Mouse (Mus musculus) lung, embryonic 15.5 days (tissue): ENCODE measurements around the gene Npas1. TPM values are rescaled to one million over a fixed set of nuclear protein-coding genes. Genes with fewer than 3 reads are reported as not detected.

ENCODE experiments used
- ATAC-seq: fragments of 200-750 bp; cut with Nextera tagmentation; 2 replicates; pipeline ENCODE4 v1.8.0; 2017; ENCODE audit warnings: moderate number of reproducible peaks, borderline replicate concordance; ENCODE audit not compliant: low FRiP score, low TSS enrichment; ENCODE audit errors: extremely low read depth
- H3K27ac ChIP-seq: fragments of 300-500 bp; sonication (generic); 2 replicates; pipeline ENCODE4 v1.5.1; 2015; ENCODE audit warnings: moderate library complexity, mild to moderate bottlenecking, inconsistent platforms
- H3K27me3 ChIP-seq: fragments of 300-500 bp; sonication (generic); 2 replicates; pipeline ENCODE4 v1.6.1; 2015; ENCODE audit warnings: inconsistent platforms
- H3K36me3 ChIP-seq: fragments of 300-500 bp; sonication (generic); 2 replicates; pipeline ENCODE4 v1.6.1; 2015; ENCODE audit warnings: inconsistent platforms
- H3K4me1 ChIP-seq: fragments of 300-500 bp; sonication (generic); 2 replicates; pipeline ENCODE4 v1.6.1; 2015; ENCODE audit warnings: inconsistent platforms
- H3K4me2 ChIP-seq: fragments of 300-500 bp; sonication (generic); 2 replicates; pipeline ENCODE4 v1.6.1; 2015; ENCODE audit warnings: inconsistent platforms, mild to moderate bottlenecking, moderate library complexity
- H3K4me3 ChIP-seq: fragments of 300-500 bp; sonication (generic); 2 replicates; pipeline ENCODE4 v1.5.1; 2015; ENCODE audit warnings: mild to moderate bottlenecking, inconsistent platforms
- H3K9ac ChIP-seq: fragments of 300-500 bp; sonication (generic); 2 replicates; pipeline ENCODE4 v1.6.1; 2015; ENCODE audit warnings: inconsistent platforms
- H3K9me3 ChIP-seq: fragments of 300-500 bp; sonication (generic); 2 replicates; pipeline ENCODE4 v1.6.1; 2016; ENCODE audit warnings: inconsistent platforms
- WGBS: fragments of 180-500 bp; shearing (Covaris S2); methylation state at CpG from one replicate; pipeline ENCODE4 v1.1.7; 2015; 5-methylcytosine and 5-hydroxymethylcytosine counted together
- polyA plus RNA-seq: library from polyadenylated mRNA; unstranded; fragments of >200 nt; fragmentation: Nextera tagmentation; extraction: Ambion mirVana; gene quantifications from 2 replicates; pipeline ENCODE4 v1.2.1, GENCODE M21; 2015

Npas1 gene
- polyA plus RNA-seq, 1 experiment from 2014 or later = 0.21 TPM

GRCm38 (mm10) chr7:16466565-16466964, 11.0 kb downstream of the Npas1 start:
- no peak overlapping the region for H3K27ac ChIP-seq
- no peak overlapping the region for H3K4me3 ChIP-seq
- WGBS = 46% methylated on average over 4 of the region's 4 CpGs
- no peak for ATAC-seq
- H3K9ac ChIP-seq = no peak overlapping the region
- H3K4me2 ChIP-seq = no peak overlapping the region
- no peaks in the 10 kb centered on the region for H3K36me3 ChIP-seq
- no peaks in the 10 kb centered on the region for H3K9me3 ChIP-seq
- H3K27me3 ChIP-seq = peaks cover 35% of the 10 kb centered on the region
- H3K4me1 ChIP-seq = no peaks in the 10 kb centered on the region

- no peak overlapping the region for H3K4me3 ChIP-seq
- H3K4me1 ChIP-seq = no peaks in the 10 kb centered on the region
- no peak for ATAC-seq
- H3K27ac ChIP-seq = no peak overlapping the region
- H3K36me3 ChIP-seq = no peaks in the 10 kb centered on the region
- no peak overlapping the region for H3K9ac ChIP-seq
- WGBS = 82% methylated on average over 5 of the region's 5 CpGs
- H3K27me3 ChIP-seq = peaks cover 25% of the 10 kb centered on the region; the same call in 1 of the 2 replicates
- H3K4me2 ChIP-seq = no peak overlapping the region
- H3K9me3 ChIP-seq = no peaks in the 10 kb centered on the region
Measured at GRCm38 (mm10) chr7:16465568-16465967, 12.0 kb downstream of the Npas1 start.

GRCm38 (mm10) chr7:16465160-16465559, 12.4 kb downstream of the Npas1 start:
- Histone ChIP-seq H3K36me3 (no peaks in the 10 kb centered on the region), H3K27ac (no peak overlapping the region), H3K27me3 (peaks cover 21% of the 10 kb centered on the region; the same call in 1 of the 2 replicates), H3K4me2 (no peak overlapping the region), H3K4me3 (no peak overlapping the region), H3K4me1 (no peaks in the 10 kb centered on the region), H3K9ac (no peak overlapping the region), H3K9me3 (no peaks in the 10 kb centered on the region)
- WGBS = 11% methylated on average over 8 of the region's 8 CpGs
- no peak for ATAC-seq

GRCm38 (mm10) chr7:16463214-16463613, 14.3 kb downstream of the Npas1 start:
- WGBS = 1% methylated on average over 14 of the region's 14 CpGs
- no peak overlapping the region for H3K27ac ChIP-seq
- no peak overlapping the region for H3K4me3 ChIP-seq
- no peaks in the 10 kb centered on the region for H3K9me3 ChIP-seq
- H3K9ac ChIP-seq = no peak overlapping the region
- no peaks in the 10 kb centered on the region for H3K4me1 ChIP-seq
- no peak overlapping the region for H3K4me2 ChIP-seq
- peaks cover 3% of the 10 kb centered on the region; the same call in 1 of the 2 replicates for H3K27me3 ChIP-seq
- no peaks in the 10 kb centered on the region for H3K36me3 ChIP-seq
- no peak for ATAC-seq

GRCm38 (mm10) chr7:16461705-16462104, 15.8 kb downstream of the Npas1 start:
- no peak for ATAC-seq
- Histone ChIP-seq H3K4me3 (no peak overlapping the region), H3K36me3 (no peaks in the 10 kb centered on the region), H3K9ac (no peak overlapping the region), H3K4me1 (no peaks in the 10 kb centered on the region), H3K27ac (no peak overlapping the region), H3K4me2 (no peak overlapping the region), H3K9me3 (no peaks in the 10 kb centered on the region), H3K27me3 (no peaks in the 10 kb centered on the region)
- 72% methylated on average over 6 of the region's 6 CpGs for WGBS

GRCm38 (mm10) chr7:16461151-16461550, 16.4 kb downstream of the Npas1 start:
- no peak overlapping the region for H3K4me3 ChIP-seq
- WGBS = 63% methylated on average over 6 of the region's 6 CpGs
- H3K36me3 ChIP-seq = no peaks in the 10 kb centered on the region
- no peaks in the 10 kb centered on the region for H3K9me3 ChIP-seq
- H3K27ac ChIP-seq = no peak overlapping the region
- H3K4me2 ChIP-seq = no peak overlapping the region
- ATAC-seq = no peak
- no peaks in the 10 kb centered on the region for H3K4me1 ChIP-seq
- H3K27me3 ChIP-seq = no peaks in the 10 kb centered on the region
- no peak overlapping the region for H3K9ac ChIP-seq

GRCm38 (mm10) chr7:16460566-16460965, 17.0 kb downstream of the Npas1 start:
- H3K9ac ChIP-seq = no peak overlapping the region
- WGBS = 52% methylated on average over 13 of the region's 13 CpGs
- H3K4me1 ChIP-seq = no peaks in the 10 kb centered on the region
- no peaks in the 10 kb centered on the region for H3K27me3 ChIP-seq
- no peak overlapping the region for H3K4me2 ChIP-seq
- no peak overlapping the region for H3K27ac ChIP-seq
- no peak for ATAC-seq
- no peaks in the 10 kb centered on the region for H3K9me3 ChIP-seq
- H3K4me3 ChIP-seq = no peak overlapping the region
- no peaks in the 10 kb centered on the region for H3K36me3 ChIP-seq

GRCm38 (mm10) chr7:16456289-16456688, 21.2 kb downstream of the Npas1 start:
- H3K27me3 ChIP-seq = no peaks in the 10 kb centered on the region
- no peak overlapping the region for H3K4me2 ChIP-seq
- peaks cover 9% of the 10 kb centered on the region; the same call in 1 of the 2 replicates for H3K4me1 ChIP-seq
- no peak overlapping the region for H3K4me3 ChIP-seq
- H3K36me3 ChIP-seq = no peaks in the 10 kb centered on the region
- ATAC-seq = no peak
- no peak overlapping the region for H3K9ac ChIP-seq
- H3K9me3 ChIP-seq = no peaks in the 10 kb centered on the region
- WGBS = 83% methylated on average over 4 of the region's 5 CpGs
- no peak overlapping the region for H3K27ac ChIP-seq

- ATAC-seq = no peak
- Histone ChIP-seq H3K4me2 (no peak overlapping the region), H3K27me3 (no peaks in the 10 kb centered on the region), H3K9ac (no peak overlapping the region), H3K4me1 (peaks cover 9% of the 10 kb centered on the region; the same call in 1 of the 2 replicates), H3K9me3 (no peaks in the 10 kb centered on the region), H3K36me3 (no peaks in the 10 kb centered on the region), H3K4me3 (no peak overlapping the region), H3K27ac (no peak overlapping the region)
- 87% methylated on average over 14 of the region's 14 CpGs for WGBS
Measured at GRCm38 (mm10) chr7:16455016-16455415, 22.5 kb downstream of the Npas1 start.

- Histone ChIP-seq H3K36me3 (no peaks in the 10 kb centered on the region), H3K9me3 (no peaks in the 10 kb centered on the region), H3K4me1 (peaks cover 9% of the 10 kb centered on the region; the same call in 1 of the 2 replicates), H3K4me3 (peak overlapping the region; percentile 78), H3K4me2 (peak overlapping the region; percentile 91), H3K27me3 (no peaks in the 10 kb centered on the region), H3K27ac (0 out of 2 replicates have a peak overlapping the region, but pooled peaks have one; percentile 15), H3K9ac (peak overlapping the region; percentile 66)
- ATAC-seq = peak; percentile 55
- under 1% methylated on average over 23 of the region's 23 CpGs for WGBS
Measured at GRCm38 (mm10) chr7:16453118-16453711, 24.3 kb downstream of the Npas1 start.

GRCm38 (mm10) chr7:16452587-16453073, 24.9 kb downstream of the Npas1 start, which contains the start of gene Tmem160:
Tmem160 (plus strand) TSS chr7:16452779.
- Histone ChIP-seq H3K27ac (0 out of 2 replicates have a peak within 1 kb of the TSS, but pooled peaks have one; percentile 15), H3K36me3 (no peaks in the 10 kb centered on the region), H3K27me3 (no peaks in the 10 kb centered on the region), H3K9me3 (no peaks in the 10 kb centered on the region), H3K9ac (peak within 1 kb of the TSS; percentile 66), H3K4me2 (peak within 1 kb of the TSS; percentile 91), H3K4me3 (peak within 1 kb of the TSS; percentile 78), H3K4me1 (peaks cover 9% of the 10 kb centered on the region; the same call in 1 of the 2 replicates)
- WGBS = under 1% methylated on average over 30 of the region's 30 CpGs
- peak; percentile 98 for ATAC-seq

- 77% methylated on average over 6 of the region's 6 CpGs for WGBS
- Histone ChIP-seq H3K27me3 (no peaks in the 10 kb centered on the region), H3K9ac (no peak overlapping the region), H3K36me3 (no peaks in the 10 kb centered on the region), H3K4me1 (peaks cover 9% of the 10 kb centered on the region; the same call in 1 of the 2 replicates), H3K4me3 (no peak overlapping the region), H3K4me2 (no peak overlapping the region), H3K27ac (no peak overlapping the region), H3K9me3 (no peaks in the 10 kb centered on the region)
- ATAC-seq = no peak
Measured at GRCm38 (mm10) chr7:16451656-16452055, 25.9 kb downstream of the Npas1 start.
